Mouse (Mus musculus) intestine, embryonic 14.5 days (tissue): Measurements from ENCODE around the gene Zfp109. TPM values are rescaled to one million over a fixed set of nuclear protein-coding genes. Genes with fewer than 3 reads are reported as not detected.
A peak's percentile ranks its signal among the peaks of the same experiment; 100 is the strongest.

Experiments used
- ATAC-seq: fragments of 200-750 bp; cut with Nextera tagmentation; replicated peaks from 2 replicates; pipeline ENCODE4 v1.8.0; 2017; ENCODE audit warnings: low read depth, moderate number of reproducible peaks, moderate TSS enrichment, moderate library complexity; ENCODE audit not compliant: low FRiP score, low TSS enrichment
- DNase-seq: peaks from one replicate; pipeline ENCODE4 v3.0.0-alpha.2; 2018; ENCODE audit warnings: low spot score
- H3K27ac ChIP-seq: fragments of 300-500 bp; sonication (generic); 2 replicates; pipeline ENCODE4 v1.5.1; 2014; ENCODE audit warnings: low read depth, mild to moderate bottlenecking, control low read depth
- H3K27me3 ChIP-seq: fragments of 300-500 bp; sonication (generic); replicated peaks from 2 replicates; pipeline ENCODE4 v1.6.1; 2014; ENCODE audit warnings: low read length, control low read depth; ENCODE audit not compliant: control insufficient read depth, insufficient read depth
- H3K36me3 ChIP-seq: fragments of 300-500 bp; sonication (generic); 2 replicates; pipeline ENCODE4 v1.6.1; 2014; ENCODE audit warnings: low read length, control low read depth; ENCODE audit not compliant: control insufficient read depth, insufficient read depth
- H3K4me1 ChIP-seq: fragments of 300-500 bp; sonication (generic); replicated peaks from 2 replicates; pipeline ENCODE4 v1.6.1; 2014; ENCODE audit warnings: low read length, control low read depth, mixed read lengths; ENCODE audit not compliant: control insufficient read depth, insufficient read depth
- H3K4me2 ChIP-seq: fragments of 300-500 bp; sonication (generic); 2 replicates; pipeline ENCODE4 v1.6.1; 2014; ENCODE audit warnings: low read length
- H3K4me3 ChIP-seq: fragments of 300-500 bp; sonication (generic); 2 replicates; pipeline ENCODE4 v1.5.1; 2014; ENCODE audit warnings: low read depth, low read length, control low read depth, mixed read lengths
- H3K9ac ChIP-seq: fragments of 300-500 bp; sonication (generic); 2 replicates; pipeline ENCODE4 v1.6.1; 2014; ENCODE audit warnings: mild to moderate bottlenecking, low read length
- H3K9me3 ChIP-seq: fragments of 300-500 bp; sonication (generic); 2 replicates; pipeline ENCODE4 v1.6.1; 2016; ENCODE audit warnings: low read length, control low read depth; ENCODE audit not compliant: control insufficient read depth
- WGBS: fragments of 180-500 bp; shearing (Covaris S2); extraction: QIAGEN DNeasy Blood & Tissue Kit; methylation state at CpG from one replicate; pipeline ENCODE4 v1.1.7; 2014; 5-methylcytosine and 5-hydroxymethylcytosine counted together
- polyA plus RNA-seq: library from polyadenylated mRNA; unstranded; fragments of >200 nt; fragmentation: Nextera tagmentation; extraction: Ambion mirVana; gene quantifications from 2 replicates; pipeline ENCODE4 v1.2.1, GENCODE M21; 2014

Zfp109 gene
- polyA plus RNA-seq, 1 experiment from 2014 or later: 4.4 TPM

GRCm38 (mm10) chr7:24189571-24189944 lies 47.8 kb downstream of the Zfp109 start:
- H3K27me3 ChIP-seq: no peaks in the 10 kb centered on the region
- peaks cover 6% of the 10 kb centered on the region for H3K36me3 ChIP-seq
- no peak overlapping the region for H3K9ac ChIP-seq
- WGBS: 74% methylated on average over 5 of the region's 5 CpGs
- H3K4me2 ChIP-seq: no peak overlapping the region
- no peak overlapping the region for H3K27ac ChIP-seq
- 0 out of 2 replicates have a peak, but pooled peaks cover 5% of the 10 kb centered on the region for H3K9me3 ChIP-seq
- no peak overlapping the region for H3K4me3 ChIP-seq
- no peaks in the 10 kb centered on the region for H3K4me1 ChIP-seq
- ATAC-seq: no peak
- DNase-seq: no peak

GRCm38 (mm10) chr7:24188901-24189570 lies 48.3 kb downstream of the Zfp109 start:
- ATAC-seq (no peak), DNase-seq (no peak)
- no peak overlapping the region for H3K9ac ChIP-seq
- no peak overlapping the region for H3K4me2 ChIP-seq
- no peaks in the 10 kb centered on the region for H3K4me1 ChIP-seq
- H3K4me3 ChIP-seq: no peak overlapping the region
- H3K9me3 ChIP-seq: 0 out of 2 replicates have a peak, but pooled peaks cover under 1% of the 10 kb centered on the region
- peaks cover under 1% of the 10 kb centered on the region; the same call in 1 of the 2 replicates for H3K36me3 ChIP-seq
- no peaks in the 10 kb centered on the region for H3K27me3 ChIP-seq
- no peak overlapping the region for H3K27ac ChIP-seq
- 78% methylated on average over 4 of the region's 4 CpGs for WGBS

- Histone ChIP-seq H3K4me1 (no peaks in the 10 kb centered on the region), H3K9ac (no peak overlapping the region), H3K27me3 (no peaks in the 10 kb centered on the region), H3K9me3 (no peaks in the 10 kb centered on the region), H3K4me2 (no peak overlapping the region), H3K27ac (no peak overlapping the region), H3K4me3 (no peak overlapping the region), H3K36me3 (no peaks in the 10 kb centered on the region)
- no peak for ATAC-seq
- WGBS: 84% methylated on average over 1 of the region's 1 CpGs
- DNase-seq: peak; percentile 23
These were observed 49.7 kb downstream of the Zfp109 start for GRCm38 (mm10) chr7:24187611-24188010.

Other genes starting within 250 kb of the Zfp109 start
- gene V1rd19, start 235.9 kb downstream of the Zfp109 start, polyA plus RNA-seq: not detected in 2 replicates
- 0.07 TPM in 1 of 2 replicates, not detected in the other for gene Vmn1r183, start 184.3 kb downstream of the Zfp109 start, polyA plus RNA-seq
- 20.5 and 26.3 TPM in 2 replicates for gene Zfp180, start 155.6 kb downstream of the Zfp109 start, polyA plus RNA-seq
- 5.5 and 7.6 TPM in 2 replicates for gene Zfp112, start 125.2 kb downstream of the Zfp109 start, polyA plus RNA-seq
- 16.5 and 19.4 TPM in 2 replicates for gene Zfp235, start 103.4 kb downstream of the Zfp109 start, polyA plus RNA-seq
- 5.0 and 6.3 TPM in 2 replicates for gene Zfp114, start 62.5 kb downstream of the Zfp109 start, polyA plus RNA-seq
- gene Zfp111, start 26.1 kb downstream of the Zfp109 start, polyA plus RNA-seq: 9.1 and 12.8 TPM in 2 replicates
- gene Zfp108, start 17.2 kb upstream of the Zfp109 start, polyA plus RNA-seq: 3.4 and 3.8 TPM in 2 replicates
- 7.4 and 8.1 TPM in 2 replicates for gene Zfp93, start 32.9 kb upstream of the Zfp109 start, polyA plus RNA-seq
- gene Zfp61, start 63.7 kb upstream of the Zfp109 start, polyA plus RNA-seq: 24.7 and 31.8 TPM in 2 replicates
- 9.1 and 12.0 TPM in 2 replicates for gene Zfp94, start 79.1 kb upstream of the Zfp109 start, polyA plus RNA-seq
- gene Tescl, start 96.4 kb upstream of the Zfp109 start, polyA plus RNA-seq: not detected in 2 replicates
- not detected in 2 replicates for gene Lypd5, start 111.6 kb upstream of the Zfp109 start, polyA plus RNA-seq
- gene Kcnn4, start 132.7 kb upstream of the Zfp109 start, polyA plus RNA-seq: 0.43 and 0.70 TPM in 2 replicates
- 24.0 and 24.5 TPM in 2 replicates for gene Smg9, start 162.1 kb upstream of the Zfp109 start, polyA plus RNA-seq
- gene Irgc1, start 214.7 kb upstream of the Zfp109 start, polyA plus RNA-seq: not detected in 2 replicates
- 10.0 and 10.7 TPM in 2 replicates for gene Plaur, start 224.9 kb upstream of the Zfp109 start, polyA plus RNA-seq
- 0.64 and 1.7 TPM in 2 replicates for gene Cadm4, start 244.5 kb upstream of the Zfp109 start, polyA plus RNA-seq